Mouse (Mus musculus) megakaryocyte, adult 5-6 weeks (primary cell): ENCODE results near the gene Ccdc77. TPM values are rescaled to one million over a fixed set of nuclear protein-coding genes. Genes with fewer than 3 reads are reported as not detected.
A peak's percentile ranks its signal among the peaks of the same experiment; 100 is the strongest.

ENCODE experiments used
- ATAC-seq: 2 replicates; pipeline ENCODE4 v1.8.0; 2016; ENCODE audit warnings: mild to moderate bottlenecking, inconsistent platforms; ENCODE audit not compliant: poor library complexity, severe bottlenecking
- total RNA-seq, 2 experiments: library from RNA; stranded (forward) in 1 of 2; stranded (reverse) in 1 of 2; fragments of 153-499, 151-499 nt in 1 of 2; fragments of 221-1000, 200-1000 nt in 1 of 2; gene quantifications; 2 replicates each; pipeline versions ENCODE4 v1.2.3 to v1.2.4; 2015 to 2017

The Ccdc77 gene
- total RNA-seq (2015) (8.9 and 12.0 TPM in 2 replicates), total RNA-seq (2017) (21.1 and 25.7 TPM in 2 replicates)

DNA sequence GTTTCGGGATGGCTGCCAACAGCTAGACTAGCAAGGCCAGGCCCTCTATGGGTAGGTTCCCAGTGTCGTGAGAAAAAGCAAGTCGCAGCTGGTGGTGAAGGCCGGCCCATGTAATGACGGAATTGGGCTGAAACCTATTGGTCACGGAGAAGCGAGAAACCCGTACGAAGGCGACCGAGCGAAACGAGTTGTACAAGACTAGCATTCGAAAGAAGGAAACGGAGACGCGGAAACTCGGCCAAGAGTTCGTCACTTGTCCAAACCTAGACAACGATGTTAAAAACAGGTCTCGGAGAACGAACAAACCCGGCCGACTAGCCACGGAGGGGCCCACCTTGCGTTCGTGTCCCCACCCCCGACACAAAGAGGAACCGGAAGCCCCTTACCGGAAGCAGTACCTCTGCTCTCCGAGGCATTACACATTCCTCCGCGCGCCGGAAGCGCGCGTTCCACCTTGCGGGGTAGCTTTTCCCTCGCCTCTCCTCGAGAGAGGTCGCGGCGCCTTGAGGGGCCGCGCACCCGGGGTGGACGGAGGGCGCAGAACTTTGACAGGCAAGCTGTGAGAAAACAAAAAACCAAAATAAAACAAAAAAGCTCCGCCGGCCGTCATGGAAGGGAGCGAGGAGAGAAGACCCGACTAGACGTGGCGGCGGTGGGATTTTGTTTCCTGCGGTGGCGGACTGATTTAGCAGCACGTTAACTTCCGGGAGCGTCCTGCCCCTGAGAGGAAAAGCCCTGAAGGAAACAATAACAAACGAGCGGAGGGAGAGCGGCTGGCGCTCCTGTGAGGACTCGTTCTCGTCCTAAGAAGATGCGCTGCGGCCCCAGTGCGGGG lies at the start of gene Ccdc77, which contains the start of gene Kdm5a:
TSS of gene Ccdc77 (minus strand) at position 687 of the 835 bp plus-strand sequence.
TSS of gene Kdm5a (plus strand) at position 437 of the 835 bp plus-strand sequence.
- peak; percentile 92 for ATAC-seq

DNA sequence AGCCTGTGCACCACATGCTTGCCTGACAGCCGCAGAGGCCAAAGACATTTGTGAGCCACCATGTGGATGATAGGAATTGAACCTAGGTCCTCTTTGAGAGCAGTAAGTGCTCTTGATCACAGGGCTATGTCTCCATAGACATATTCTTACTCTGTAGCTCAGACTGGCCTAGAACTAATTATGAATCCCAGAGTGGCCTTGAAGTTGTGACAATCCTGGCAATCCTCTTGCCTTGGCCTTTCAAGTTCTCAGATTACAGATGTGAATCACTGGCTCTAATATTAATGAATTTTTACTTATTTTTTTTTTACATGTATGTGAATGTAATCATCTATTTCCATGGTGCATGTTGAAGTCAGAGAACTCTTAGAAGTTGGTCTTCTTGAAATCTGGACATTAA lies 39.8 kb upstream of the Ccdc77 start:
- no peak for ATAC-seq

DNA sequence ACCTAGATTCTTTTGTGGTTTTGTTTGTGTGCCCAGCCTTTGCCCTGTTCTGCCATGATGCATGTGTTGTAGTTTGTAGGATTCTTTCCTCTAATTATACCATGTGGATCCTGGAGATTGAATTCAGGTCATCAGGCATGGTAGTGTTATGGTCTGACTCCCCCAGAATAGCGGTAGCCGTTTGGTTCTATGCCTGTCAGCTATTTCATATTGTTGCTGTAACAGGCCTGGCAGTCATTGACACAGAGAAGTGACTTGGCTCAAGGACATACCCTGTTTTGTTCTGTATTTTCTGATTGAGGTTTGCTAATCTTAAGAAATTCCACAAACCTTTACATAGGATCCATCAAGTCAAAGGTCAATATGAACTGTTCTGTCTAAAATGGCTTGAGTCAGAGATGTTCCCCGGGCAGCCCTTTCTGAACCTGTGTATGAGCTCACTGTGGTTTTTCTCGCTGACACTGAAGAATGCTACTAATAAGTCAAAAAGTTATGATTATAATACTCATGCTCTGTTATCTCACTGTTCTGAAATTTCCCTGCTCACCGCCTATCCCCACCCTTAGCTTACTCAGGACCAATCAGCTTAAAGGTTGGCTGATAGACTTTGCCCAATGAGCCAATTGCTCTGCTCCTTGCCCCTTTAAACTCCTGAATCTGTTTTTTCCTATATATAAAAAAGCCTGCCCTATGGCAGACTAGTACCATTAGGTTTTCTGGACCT lies 31.6 kb upstream of the Ccdc77 start:
- no peak for ATAC-seq

DNA sequence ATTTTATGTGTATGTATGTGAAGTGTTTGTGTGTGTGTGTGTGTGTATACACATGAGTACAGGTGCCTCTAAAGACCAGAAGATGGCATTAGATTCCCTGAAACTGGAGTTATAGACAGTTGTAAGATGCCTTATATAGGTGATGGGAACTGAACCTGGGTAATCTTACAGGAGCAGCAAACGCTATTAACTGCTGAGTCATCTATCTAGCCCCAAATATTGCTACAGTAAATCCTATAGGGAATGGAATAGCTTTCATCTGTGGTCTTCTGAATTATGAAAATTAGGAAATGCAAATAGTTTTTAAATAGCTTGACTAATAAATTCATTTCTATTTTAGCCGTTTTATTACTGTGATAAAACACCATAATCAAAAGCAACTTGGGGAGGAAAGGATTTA lies 28.6 kb upstream of the Ccdc77 start:
- ATAC-seq = no peak

DNA sequence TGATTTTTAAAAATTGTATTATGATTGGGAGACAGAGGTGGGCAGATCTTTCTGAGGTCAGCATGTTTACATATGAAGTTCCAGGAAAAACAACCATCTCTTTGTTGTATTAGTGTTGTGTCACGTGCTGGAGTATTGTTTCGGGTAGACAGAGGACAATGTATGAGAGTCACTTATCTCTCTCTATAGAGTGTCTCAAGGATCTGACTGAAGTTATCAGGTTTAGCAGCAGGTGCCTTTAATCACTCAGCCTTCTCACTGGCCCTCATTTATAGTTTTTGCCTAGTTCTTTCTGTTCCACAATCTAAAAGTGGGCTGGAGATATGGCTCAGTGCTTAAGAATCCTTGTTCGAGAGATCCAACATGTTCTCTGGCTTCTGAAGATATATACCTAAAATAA lies 25.9 kb upstream of the Ccdc77 start:
- no peak for ATAC-seq

DNA sequence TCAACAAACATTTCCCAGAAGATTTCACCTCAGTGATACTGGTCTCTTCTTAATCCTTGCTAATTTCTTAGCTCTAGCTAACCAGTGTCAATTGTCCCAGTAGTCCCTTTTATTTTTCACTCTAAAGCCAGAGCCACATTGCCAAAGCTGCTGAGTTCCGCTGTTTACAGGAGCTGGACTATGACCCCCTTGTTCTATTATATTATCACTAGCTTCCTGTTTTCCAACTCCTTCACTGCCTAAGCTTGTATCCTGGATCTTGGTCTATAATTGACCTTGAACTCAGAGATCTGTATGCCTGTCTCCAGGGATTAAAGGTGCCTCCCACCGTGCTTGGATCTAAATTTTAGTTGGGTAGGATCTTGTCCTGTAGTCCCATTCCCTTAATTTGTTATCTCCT lies 12.6 kb upstream of the Ccdc77 start:
- no peak for ATAC-seq

DNA sequence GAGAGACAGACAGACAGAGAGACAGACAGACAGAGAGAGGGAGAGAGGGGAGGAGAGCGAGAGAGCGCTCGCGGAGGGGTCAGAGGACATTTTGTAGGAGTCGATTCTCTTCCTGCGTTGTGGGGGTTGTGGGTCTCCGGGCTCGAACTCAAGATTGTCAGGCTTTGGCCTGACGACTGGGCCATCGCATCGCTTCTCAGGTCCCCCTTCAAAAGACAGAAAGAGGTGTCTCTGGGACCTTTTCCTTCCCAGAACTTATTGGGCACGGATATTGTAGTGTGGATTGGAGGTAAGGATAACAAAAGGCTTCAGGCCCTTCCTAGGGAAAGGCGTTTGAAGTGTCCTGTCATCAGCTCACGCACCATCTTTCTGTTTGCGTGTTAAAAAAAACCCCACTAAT lies 877 bp upstream of the Ccdc77 start:
- no peak for ATAC-seq

DNA sequence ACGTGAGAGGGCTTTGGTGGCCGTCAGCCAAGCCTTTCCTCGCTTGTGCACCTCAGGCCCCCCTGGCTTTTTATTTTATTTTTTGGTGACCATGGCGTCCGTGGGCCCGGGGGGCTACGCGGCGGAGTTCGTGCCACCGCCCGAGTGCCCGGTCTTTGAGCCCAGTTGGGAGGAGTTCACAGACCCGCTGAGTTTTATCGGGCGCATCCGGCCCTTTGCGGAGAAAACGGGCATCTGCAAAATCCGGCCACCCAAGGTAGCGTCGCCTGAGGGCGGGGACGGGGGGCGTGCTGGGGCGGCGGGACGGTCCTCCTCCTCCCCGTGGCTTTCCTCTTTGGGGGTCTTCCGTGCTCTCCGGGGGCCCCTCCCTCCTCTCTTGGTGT lies 340 bp upstream of the Ccdc77 start:
- ATAC-seq = peak; percentile 18

DNA sequence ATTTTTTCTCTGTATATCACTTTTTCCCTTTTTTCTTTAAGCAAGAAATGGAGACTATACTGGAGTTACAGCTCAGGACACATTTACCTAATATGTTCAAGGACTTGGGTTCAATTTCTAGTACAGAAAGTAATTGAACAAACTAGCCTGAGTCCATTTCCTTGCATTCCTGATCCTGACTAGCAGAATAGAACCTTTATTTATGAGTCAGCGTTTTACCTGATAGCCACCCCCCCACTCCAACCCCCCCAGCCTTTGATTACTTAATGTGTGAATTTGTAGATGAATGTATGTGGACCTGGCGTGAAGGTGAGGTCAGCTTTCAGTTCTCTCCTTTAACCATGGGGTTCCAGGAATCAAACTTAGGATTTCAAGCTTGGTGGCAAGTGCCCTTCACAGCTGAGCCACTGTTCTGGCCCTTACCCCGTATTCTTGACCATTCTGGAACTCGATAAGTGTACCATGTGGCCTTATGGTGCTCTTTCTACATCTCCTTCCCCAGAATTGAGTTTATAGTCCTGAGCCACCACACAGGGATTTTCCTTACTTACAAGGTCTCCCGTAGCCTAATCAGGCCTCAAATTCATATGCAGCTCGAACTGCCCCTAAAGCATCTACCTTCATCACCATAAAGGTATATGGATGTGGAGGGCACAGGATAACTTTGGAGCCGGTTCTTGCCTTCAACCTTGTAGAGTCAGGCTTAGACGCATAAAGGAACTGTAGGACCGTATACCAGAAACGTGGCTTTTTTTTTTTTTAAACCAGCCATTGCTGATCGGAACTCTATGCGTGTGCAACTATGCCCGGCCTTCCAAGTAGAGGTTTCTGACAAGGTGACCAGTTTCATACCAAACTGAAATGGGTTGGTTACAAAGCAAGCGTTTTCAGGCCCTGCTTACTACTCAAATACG lies 1.1 kb downstream of the Ccdc77 start:
- ATAC-seq = peak; percentile 13; the same call in 1 of the 2 replicates

DNA sequence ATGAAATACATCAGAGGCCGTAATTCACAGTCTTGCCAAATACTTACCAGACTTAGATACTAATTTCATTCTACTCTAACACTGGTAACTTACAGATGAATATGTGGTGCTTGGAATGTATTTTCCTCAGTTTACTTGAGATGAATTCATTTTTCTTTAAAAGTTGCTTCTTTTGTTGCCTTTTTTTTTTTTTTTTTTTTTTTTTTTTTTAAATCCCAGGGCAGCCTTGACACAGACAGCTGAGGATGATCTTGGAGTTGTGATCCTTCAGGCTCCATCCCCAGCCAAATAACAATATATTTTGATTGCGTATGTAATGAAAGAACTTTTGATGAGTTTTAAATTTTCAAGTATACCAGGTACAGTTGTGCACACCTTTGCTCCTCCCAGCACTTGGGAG lies 2.0 kb downstream of the Ccdc77 start:
- no peak for ATAC-seq

DNA sequence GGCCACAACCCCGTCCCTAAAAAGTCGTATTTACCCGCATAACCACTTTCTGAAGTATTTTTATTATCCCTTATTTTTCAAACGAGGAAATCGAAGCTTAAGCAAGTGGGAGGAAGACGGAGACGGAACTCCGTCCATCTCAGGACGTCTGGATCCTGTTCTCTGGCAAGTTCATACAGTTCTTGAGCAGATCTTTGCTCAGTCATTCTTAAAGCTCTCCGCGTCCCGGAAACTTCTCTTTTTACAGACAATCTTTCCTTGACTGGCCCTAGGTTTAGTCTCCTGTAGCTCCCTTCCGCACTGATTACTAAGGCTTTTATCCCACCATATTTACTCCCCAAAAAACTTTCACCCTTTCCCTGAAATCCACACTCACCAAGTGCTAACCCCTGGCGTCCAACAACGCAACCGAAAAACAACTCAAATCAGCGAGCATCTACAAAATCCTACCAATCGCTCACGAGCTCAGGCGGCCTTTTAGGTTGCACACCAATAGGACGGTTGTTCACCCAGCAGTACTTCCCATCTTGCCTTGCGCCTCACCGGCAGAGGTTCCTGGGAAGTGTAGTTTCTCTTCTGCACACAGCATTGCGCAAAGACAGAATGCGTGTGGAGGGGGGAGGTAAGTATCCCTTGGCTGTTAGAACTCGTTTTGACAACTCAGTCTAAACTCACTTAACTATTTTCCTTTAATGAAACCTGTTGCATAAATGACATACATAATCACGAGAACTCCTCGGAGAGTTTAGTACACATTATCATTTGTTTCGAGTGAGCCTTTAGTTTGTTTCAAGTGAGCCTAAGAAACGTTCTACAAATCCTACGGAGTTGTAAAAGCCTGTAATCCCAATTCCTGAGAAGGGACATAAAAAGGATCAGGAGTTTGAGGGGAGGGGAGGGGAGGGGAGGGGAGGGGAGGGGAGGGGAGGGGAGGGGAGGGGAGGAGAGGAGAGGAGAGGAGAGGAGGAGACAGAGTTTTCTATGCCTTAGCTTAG lies 6.9 kb downstream of the Ccdc77 start:
- ATAC-seq = peak; percentile 100

DNA sequence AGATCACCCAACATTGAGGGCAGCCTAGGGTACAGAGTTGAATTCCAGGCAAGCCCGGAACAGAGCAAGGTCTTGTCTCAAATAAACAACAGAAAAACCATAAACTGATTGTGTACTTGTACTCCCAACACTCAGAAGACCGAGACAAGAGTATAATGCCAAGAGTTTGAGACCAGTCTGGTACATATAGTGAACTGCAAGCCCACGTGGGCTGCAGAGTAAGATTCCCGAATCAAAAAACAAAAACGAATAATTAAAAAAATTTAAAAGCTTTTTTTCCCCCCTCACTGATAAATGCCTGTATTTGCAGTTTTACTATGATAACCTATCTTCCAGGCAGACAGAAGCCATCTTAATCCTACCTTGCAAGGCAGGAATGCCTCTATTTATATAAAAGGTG lies 7.7 kb downstream of the Ccdc77 start:
- ATAC-seq = no peak

DNA sequence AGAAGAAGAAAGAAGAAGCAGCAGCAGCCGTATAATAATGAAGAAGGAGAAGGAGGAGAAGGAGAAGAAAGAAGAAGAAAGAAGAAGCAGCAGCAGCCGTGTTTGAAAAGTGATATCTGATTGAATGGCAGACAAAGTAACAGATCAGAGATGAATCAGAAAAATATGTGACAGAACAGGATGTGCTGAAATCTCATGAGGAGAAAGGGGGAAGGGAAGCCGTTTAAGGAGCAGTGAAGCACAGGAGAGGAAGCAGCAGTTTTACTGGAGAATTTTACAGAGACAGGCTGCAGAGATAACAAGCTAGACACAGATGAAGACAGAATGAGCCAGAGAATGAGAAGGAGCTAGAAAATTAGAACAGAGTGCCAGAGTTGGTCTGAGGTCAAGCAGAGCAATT lies 15.2 kb downstream of the Ccdc77 start:
- no peak for ATAC-seq

DNA sequence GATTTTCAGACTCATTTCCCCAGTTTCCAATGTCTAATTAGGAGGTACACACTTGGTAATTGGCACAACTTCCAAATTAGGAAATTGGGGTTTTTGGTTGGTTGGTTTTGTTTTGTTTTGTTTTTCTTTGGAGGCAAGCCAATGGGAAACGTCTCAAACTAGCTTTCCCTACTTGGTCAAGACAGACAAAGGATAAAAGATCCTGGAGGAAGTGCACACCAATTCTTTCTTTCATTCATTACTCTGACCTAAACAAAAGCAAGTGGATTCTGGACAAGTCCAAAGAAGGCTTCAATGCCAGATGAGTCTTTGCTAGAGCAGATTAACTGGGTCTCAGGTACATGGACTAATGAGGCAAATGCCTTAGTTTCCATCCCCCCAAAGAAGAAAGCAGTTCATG lies 20.2 kb downstream of the Ccdc77 start:
- no peak for ATAC-seq

DNA sequence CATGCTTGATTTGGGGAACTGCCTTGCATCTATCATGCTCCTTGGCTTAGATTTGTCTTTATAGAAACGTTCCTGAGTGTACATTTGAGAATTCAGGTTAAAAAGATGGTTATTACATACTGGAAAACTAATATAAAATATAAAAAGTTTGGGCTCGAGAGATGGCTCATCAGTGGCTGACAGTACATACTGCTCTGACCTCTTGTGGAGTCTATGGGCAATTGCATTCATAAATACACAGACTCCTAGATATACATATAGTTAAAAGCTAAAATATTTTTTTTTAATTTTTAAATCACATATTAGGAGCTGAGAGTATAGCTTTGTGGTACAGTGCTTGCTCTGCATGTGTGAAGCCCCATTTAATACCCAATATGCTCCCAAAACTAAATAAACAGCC lies 31.8 kb downstream of the Ccdc77 start:
- ATAC-seq = no peak

DNA sequence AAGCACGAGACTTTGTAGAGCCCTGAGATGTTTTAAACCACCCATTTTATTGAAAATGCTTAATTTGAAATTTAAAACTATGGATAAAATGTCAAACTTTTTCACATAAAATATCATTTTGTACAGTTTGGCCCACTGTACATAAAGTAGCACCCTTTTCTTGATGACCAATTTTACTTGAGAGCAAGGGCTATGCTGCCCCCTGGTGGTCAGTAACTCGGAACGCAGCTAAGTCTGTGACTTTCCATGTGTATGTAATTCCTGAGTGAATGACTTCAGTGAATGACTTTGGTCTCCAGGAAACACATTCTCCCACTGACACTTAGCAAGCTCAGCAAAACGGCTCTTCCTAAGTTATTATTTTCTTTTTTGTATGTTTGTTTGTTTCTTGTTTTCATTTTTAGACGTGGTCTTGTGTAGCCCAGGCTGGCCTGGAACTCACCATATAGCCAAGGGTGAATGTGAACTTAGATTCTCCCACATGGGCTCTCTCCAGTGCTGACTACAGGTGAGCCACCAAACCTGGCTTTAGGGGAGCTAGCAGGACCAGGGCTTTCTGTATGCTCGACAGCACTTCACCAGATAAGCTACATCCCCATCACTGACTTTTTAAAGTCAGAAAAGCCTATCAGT lies 39.8 kb downstream of the Ccdc77 start:
- peak; percentile 75 for ATAC-seq

DNA sequence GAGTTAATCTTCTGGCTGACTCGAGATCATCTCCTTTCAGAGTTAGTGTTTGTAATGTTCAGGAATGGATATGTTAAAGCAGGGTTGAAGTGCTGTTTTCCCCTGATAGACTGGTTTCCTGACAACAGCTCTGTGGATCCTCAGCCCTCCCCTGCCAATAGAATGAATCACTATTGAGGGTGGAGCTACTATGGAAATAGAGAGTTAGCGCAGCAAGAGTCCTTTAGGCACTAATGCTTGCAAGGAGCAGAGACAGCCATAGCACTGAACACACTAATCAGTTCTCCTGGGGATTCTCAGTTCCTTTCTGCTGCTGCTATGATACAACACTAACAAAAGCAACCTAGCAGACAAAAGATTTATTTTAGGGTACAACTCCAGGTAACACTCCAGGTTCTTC lies 43.8 kb downstream of the Ccdc77 start:
- ATAC-seq = no peak

DNA sequence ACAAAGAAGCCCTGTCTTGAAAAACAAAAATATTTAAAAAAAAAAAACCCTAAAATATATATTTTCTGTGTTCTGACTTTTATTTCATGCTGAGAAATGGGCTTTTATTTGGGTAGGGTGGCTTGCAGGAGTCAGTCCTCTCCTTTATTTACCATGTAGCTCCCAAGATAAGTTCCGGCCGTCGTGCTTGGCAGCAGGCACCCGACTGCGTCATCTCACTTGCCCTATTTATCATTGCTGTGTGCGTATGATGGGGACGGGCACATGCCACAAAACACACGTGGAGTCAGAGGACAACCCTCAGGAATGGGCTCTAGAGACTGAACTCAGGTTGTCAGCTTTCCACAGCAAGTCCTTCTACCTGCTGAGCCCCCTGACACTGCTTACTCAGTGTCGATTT lies 45.0 kb downstream of the Ccdc77 start:
- ATAC-seq = no peak

DNA sequence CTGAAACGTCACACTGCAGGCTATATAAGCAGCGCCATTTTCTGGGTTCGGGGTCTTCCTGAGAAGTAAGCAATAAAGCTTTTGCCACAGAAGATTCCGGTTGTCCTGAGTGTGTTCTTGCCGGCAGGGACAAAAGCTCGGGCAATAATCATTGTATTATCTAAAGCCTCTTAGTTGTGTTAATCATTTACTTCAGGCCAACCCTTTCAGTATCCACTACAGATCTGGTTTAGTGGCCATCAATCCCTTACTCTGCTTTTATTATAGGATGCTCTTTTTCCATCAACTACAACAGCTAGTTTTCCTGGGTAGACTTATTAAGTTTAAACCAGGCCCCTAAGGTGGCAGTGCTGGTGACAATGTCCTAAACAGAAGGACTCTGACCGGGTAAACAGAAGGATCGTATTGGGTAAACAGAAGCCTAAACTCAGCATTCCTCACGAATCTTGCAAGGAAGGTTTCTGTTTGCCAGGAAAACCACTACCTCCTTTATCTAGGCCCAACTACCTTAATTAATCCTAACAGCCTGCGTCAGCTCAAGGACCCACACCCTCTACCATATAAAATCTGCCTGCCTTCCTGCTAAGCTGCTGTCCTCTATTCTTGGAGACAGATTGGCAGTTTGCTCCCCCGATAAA lies 45.8 kb downstream of the Ccdc77 start:
- no peak for ATAC-seq
